Comparison of ENCODE assay signal across 30 mouse cellular contexts in the genomic region with DNA sequence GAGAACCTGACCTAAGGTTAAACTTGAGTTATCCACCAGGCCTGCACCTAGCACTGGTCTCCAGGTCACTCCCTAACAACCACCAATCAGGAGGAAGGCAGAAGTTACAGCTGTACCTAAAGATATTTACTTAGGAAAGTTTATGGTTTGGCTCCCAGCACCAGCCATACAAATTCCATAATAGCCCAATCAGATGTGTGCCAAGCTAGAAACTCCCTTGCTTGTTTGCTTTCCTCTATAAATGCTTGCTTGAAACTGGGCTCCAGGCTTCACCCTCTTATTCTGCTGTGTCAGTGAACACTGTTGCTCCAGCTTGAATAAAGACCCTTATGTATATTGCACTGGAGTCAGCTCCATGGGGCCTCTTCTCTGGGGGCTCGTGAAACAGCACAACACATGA. TPM values are rescaled to one million over a fixed set of nuclear protein-coding genes. Genes with fewer than 3 reads are reported as not detected.
DNase-seq lines count a peak whose midpoint lies in the region; ATAC-seq and TF ChIP-seq lines count a peak whose summit lies in the region.
"Had no signal": no experiment of that assay in that cellular context is flagged by ENCODE, and none has a peak within 500 bp of the region (broad histone marks: within the 10 kb centered on the region; RNA-seq: fewer than 3 reads in every experiment).

No protein-coding gene starts in this region.

- TF ChIP-seq EP300 in stomach, postnatal 0 days (optimal IDR thresholded peaks at IDR 0.05) = no peak

- H3K9ac ChIP-seq in intestine, embryonic 15.5 days = no peak overlapping the region
- H3K9ac ChIP-seq in stomach, postnatal 0 days (ENCODE audit: low read length) = no peak overlapping the region
- H3K9ac ChIP-seq in heart, embryonic 11.5 days (ENCODE audit: low read depth, low read length) = no peak overlapping the region
- H3K9ac ChIP-seq: forebrain, embryonic 12.5 days; hindbrain, embryonic 12.5 days; kidney, embryonic 15.5 days; liver, embryonic 15.5 days; neural tube, embryonic 15.5 days had no signal

- no peaks in the 10 kb centered on the region for H3K36me3 ChIP-seq in intestine, embryonic 15.5 days
- no peaks in the 10 kb centered on the region for H3K36me3 ChIP-seq in stomach, postnatal 0 days (ENCODE audit: control insufficient read depth, insufficient read depth, low read length)
- H3K36me3 ChIP-seq in hindbrain, embryonic 10.5 days = no peaks in the 10 kb centered on the region
- no peaks in the 10 kb centered on the region for H3K36me3 ChIP-seq in heart, embryonic 11.5 days (ENCODE audit: control insufficient read depth, insufficient read depth, low read length)
- H3K36me3 ChIP-seq: forebrain, embryonic 12.5 days; hindbrain, embryonic 12.5 days; kidney, embryonic 15.5 days; liver, embryonic 15.5 days; neural tube, embryonic 15.5 days had no signal

- no peak for TF ChIP-seq CTCF in stomach, postnatal 0 days (IDR thresholded peaks at IDR 0.05; ENCODE audit: low read depth)

- ATAC-seq in intestine, embryonic 15.5 days = peak; percentile 88
- peak; percentile 76 for ATAC-seq in stomach, postnatal 0 days (ENCODE audit: low FRiP score, low TSS enrichment)
- no peak for ATAC-seq in heart, embryonic 11.5 days (replicated peaks; ENCODE audit: insufficient number of reproducible peaks, low FRiP score, low TSS enrichment)
- ATAC-seq: hindbrain, postnatal 0 days had no signal

- H3K27ac ChIP-seq in intestine, embryonic 15.5 days = peak overlapping the region; percentile 49; the same call in 1 of the 2 replicates
- no peak overlapping the region; the same call in 1 of the 2 replicates for H3K27ac ChIP-seq in stomach, postnatal 0 days (replicated peaks)
- H3K27ac ChIP-seq in hindbrain, embryonic 10.5 days = no peak overlapping the region
- H3K27ac ChIP-seq in heart, embryonic 11.5 days (ENCODE audit: low read depth, low read length) = no peak overlapping the region
- H3K27ac ChIP-seq: forebrain, embryonic 12.5 days; hindbrain, embryonic 12.5 days; hindbrain, postnatal 0 days; kidney, embryonic 15.5 days; layer of hippocampus, adult 2 months; liver, embryonic 15.5 days; macrophage; neural tube, embryonic 15.5 days had no signal

- DNase-seq in lung, adult 18-20 months = peak; percentile 13 to 51
- DNase-seq in lung, postnatal 4 days = no peak
- DNase-seq in large intestine, adult 2 months (ENCODE audit: low read depth, low spot score) = peak; percentile 96
- peak; percentile 38 for DNase-seq in stomach, postnatal 0 days (ENCODE audit: low spot score)
- no peak for DNase-seq in hindbrain, embryonic 10.5 days (ENCODE audit: low spot score)
- DNase-seq: adrenal gland, adult 2 months; adrenal gland, postnatal 36 days; cerebellum, adult 2 months; cerebellum, postnatal 14 days; gastrocnemius, postnatal 10 days; heart, postnatal 14 days; kidney, adult 18-20 months; kidney, postnatal 25 days; midbrain, embryonic 14.5 days; retina, postnatal 1 day; right cerebral cortex, postnatal 14 days; thymus, adult 2 months; thymus, postnatal 36 days had no signal

- H3K27me3 ChIP-seq in intestine, embryonic 15.5 days (replicated peaks) = no peaks in the 10 kb centered on the region
- no peaks in the 10 kb centered on the region for H3K27me3 ChIP-seq in stomach, postnatal 0 days (ENCODE audit: control insufficient read depth, insufficient read depth, low read length)
- 0 out of 2 replicates have a peak, but pooled peaks cover 2% of the 10 kb centered on the region for H3K27me3 ChIP-seq in hindbrain, embryonic 10.5 days (ENCODE audit: insufficient read depth, poor library complexity, severe bottlenecking)
- H3K27me3 ChIP-seq in heart, embryonic 11.5 days (ENCODE audit: control insufficient read depth, insufficient read depth, low read length) = peaks cover 3% of the 10 kb centered on the region
- H3K27me3 ChIP-seq: forebrain, embryonic 12.5 days; kidney, embryonic 15.5 days had no signal

- H3K4me2 ChIP-seq in intestine, embryonic 15.5 days (replicated peaks) = no peak overlapping the region
- no peak overlapping the region for H3K4me2 ChIP-seq in stomach, postnatal 0 days (replicated peaks; ENCODE audit: low read depth)
- no peak overlapping the region for H3K4me2 ChIP-seq in heart, embryonic 11.5 days
- H3K4me2 ChIP-seq: forebrain, embryonic 12.5 days; hindbrain, embryonic 12.5 days; kidney, embryonic 15.5 days; liver, embryonic 15.5 days; neural tube, embryonic 15.5 days had no signal

- no peak overlapping the region for H3K4me3 ChIP-seq in intestine, embryonic 15.5 days (replicated peaks)
- H3K4me3 ChIP-seq in stomach, postnatal 0 days (ENCODE audit: low read depth, low read length) = no peak overlapping the region
- no peak overlapping the region for H3K4me3 ChIP-seq in hindbrain, embryonic 10.5 days
- H3K4me3 ChIP-seq in heart, embryonic 11.5 days (ENCODE audit: low read depth, low read length) = no peak overlapping the region
- H3K4me3 ChIP-seq: erythroblast, embryonic 14.5 days; forebrain, embryonic 12.5 days; hindbrain, embryonic 12.5 days; kidney, embryonic 15.5 days; layer of hippocampus, adult 2 months; liver, embryonic 15.5 days; neural tube, embryonic 15.5 days had no signal

- no peaks in the 10 kb centered on the region for H3K9me3 ChIP-seq in intestine, embryonic 15.5 days
- 0 out of 2 replicates have a peak, but pooled peaks cover 2% of the 10 kb centered on the region for H3K9me3 ChIP-seq in stomach, postnatal 0 days (ENCODE audit: control insufficient read depth, low read length)
- H3K9me3 ChIP-seq in hindbrain, embryonic 10.5 days = peaks cover 5% of the 10 kb centered on the region; the same call in 1 of the 2 replicates
- no peaks in the 10 kb centered on the region; the same call in 1 of the 2 replicates for H3K9me3 ChIP-seq in heart, embryonic 11.5 days (replicated peaks; ENCODE audit: control insufficient read depth, low read length)
- H3K9me3 ChIP-seq: forebrain, embryonic 12.5 days; hindbrain, embryonic 12.5 days; liver, embryonic 15.5 days; neural tube, embryonic 15.5 days had no signal

- WGBS in intestine, embryonic 15.5 days = 28% methylated on average over 1 of the region's 1 CpGs
- 18% methylated on average over 1 of the region's 1 CpGs for WGBS in large intestine, adult 2 months
- 37% methylated on average over 1 of the region's 1 CpGs for WGBS in stomach, postnatal 0 days
- WGBS in hindbrain, embryonic 10.5 days = 79% methylated on average over 1 of the region's 1 CpGs
- WGBS in heart, embryonic 11.5 days (ENCODE audit: insufficient replicate concordance) = 64% methylated on average over 1 of the region's 1 CpGs

- peaks cover 5% of the 10 kb centered on the region; the same call in 1 of the 2 replicates for H3K4me1 ChIP-seq in intestine, embryonic 15.5 days (replicated peaks)
- no peaks in the 10 kb centered on the region for H3K4me1 ChIP-seq in stomach, postnatal 0 days (replicated peaks; ENCODE audit: control insufficient read depth, insufficient read depth)
- peaks cover 13% of the 10 kb centered on the region for H3K4me1 ChIP-seq in hindbrain, embryonic 10.5 days (replicated peaks)
- no peaks in the 10 kb centered on the region for H3K4me1 ChIP-seq in heart, embryonic 11.5 days (ENCODE audit: control insufficient read depth, insufficient read depth, low read length)
- H3K4me1 ChIP-seq: liver, embryonic 15.5 days had no signal

RNA-seq across cellular contexts. Expression of a gene that starts 7.4 kb away (rescaled TPM):
- 0.28 and 0.34 TPM in 2 replicates for polyA plus RNA-seq in intestine, embryonic 15.5 days (2015; fragmentation: Nextera tagmentation; extraction: Ambion mirVana)
- 0.20 and 0.56 TPM in 2 replicates for polyA plus RNA-seq in large intestine, adult 2 months (2012; rRNA removed)
- polyA plus RNA-seq in stomach, postnatal 0 days (2015; fragmentation: Nextera tagmentation; extraction: Ambion mirVana) = 0.04 and 0.11 TPM in 2 replicates
- polyA plus RNA-seq in hindbrain, embryonic 10.5 days (2016; fragmentation: Nextera tagmentation; extraction: Ambion mirVana) = 0.07 and 0.20 TPM in 2 replicates
- polyA plus RNA-seq in heart, embryonic 11.5 days (2014; fragmentation: Nextera tagmentation; extraction: Ambion mirVana) = 0.53 and 1.3 TPM in 2 replicates
- polyA plus RNA-seq: erythroblast, embryonic 14.5 days; liver, adult 2 months; liver, embryonic 15.5 days had no signal

Comparison
In these comparisons a context has a peak if more than half of its experiments do, and no peak if none do; other contexts are left out.
1. DNase-seq: peak in lung, adult 18-20 months (2 of 2), large intestine, adult 2 months (single experiment) and stomach, postnatal 0 days (single experiment); none in lung, postnatal 4 days (0 of 2) and hindbrain, embryonic 10.5 days (single experiment).